Mouse (Mus musculus) left cerebral cortex, adult 18-20 months (tissue): Measurements from ENCODE around the gene Avl9. TPM values are rescaled to one million over a fixed set of nuclear protein-coding genes. Genes with fewer than 3 reads are reported as not detected.

Experiments
- DNase-seq, 2 experiments: peaks; one replicate each; pipeline ENCODE4 v3.0.0; 2021 to 2022; ENCODE audit warnings: low spot score in 2 of 2, mixed read lengths in 1 of 2
- total RNA-seq, 2 experiments: library from RNA; stranded (reverse); gene quantifications; 2 replicates each; pipeline ENCODE4 v1.2.3; 2021

Gene Avl9
- total RNA-seq, 2 experiments from 2014 or later = 46.5 to 48.3 TPM

GRCm38 (mm10) chr6:56789336-56789735, 74.6 kb downstream of the Avl9 start:
- DNase-seq = no peak

GRCm38 (mm10) chr6:56794834-56795233, 80.1 kb downstream of the Avl9 start:
- no peak for DNase-seq

GRCm38 (mm10) chr6:56796232-56796631, 81.5 kb downstream of the Avl9 start:
- no peak for DNase-seq

- DNase-seq = peak; percentile 11 to 13
Observed at GRCm38 (mm10) chr6:56796668-56797141, 82.0 kb downstream of the Avl9 start.

GRCm38 (mm10) chr6:56797311-56798151, 82.8 kb downstream of the Avl9 start, which contains the start of gene Kbtbd2:
TSS of gene Kbtbd2 (minus strand) at chr6:56797813.
- peak; percentile 92 to 97 for DNase-seq

- no peak for DNase-seq
Observed at GRCm38 (mm10) chr6:56798152-56798465, 83.4 kb downstream of the Avl9 start.

- no peak for DNase-seq
Observed at GRCm38 (mm10) chr6:56805026-56805425, 90.3 kb downstream of the Avl9 start.

GRCm38 (mm10) chr6:56806195-56806594, 91.5 kb downstream of the Avl9 start:
- peak; percentile 12 to 58 for DNase-seq

- DNase-seq = peak; percentile 31 to 59
Observed at GRCm38 (mm10) chr6:56808656-56809055, 94.0 kb downstream of the Avl9 start.

Other genes starting within 250 kb of the Avl9 start
- gene Pde1c, start 145.8 kb upstream of the Avl9 start, total RNA-seq = 1 to 10 TPM; 4.9 to 7.7 TPM
- 10 to 100 TPM; 12.5 to 13.8 TPM for gene Lsm5, start 10.2 kb upstream of the Avl9 start, total RNA-seq
- gene Kbtbd2, start 82.9 kb downstream of the Avl9 start, total RNA-seq = 10 to 100 TPM; 67.3 to 71.7 TPM
- 10 to 100 TPM; 26.8 to 31.4 TPM for gene Fkbp9, start 117.2 kb downstream of the Avl9 start, total RNA-seq
- 10 to 100 TPM; 57.1 to 60.8 TPM for gene Nt5c3, start 209.0 kb downstream of the Avl9 start, total RNA-seq
- under 1 TPM; 0.16 to 0.42 TPM for gene Vmn1r4, start 209.1 kb downstream of the Avl9 start, total RNA-seq